Mouse (Mus musculus): ENCODE data around the gene Arvcf. TPM values are rescaled to one million over a fixed set of nuclear protein-coding genes. Genes with fewer than 3 reads are reported as not detected.

Gene Arvcf
- total and polyA plus RNA-seq, 3 experiments = 9.1 to 14.5 TPM; not detected in 1

DNA sequence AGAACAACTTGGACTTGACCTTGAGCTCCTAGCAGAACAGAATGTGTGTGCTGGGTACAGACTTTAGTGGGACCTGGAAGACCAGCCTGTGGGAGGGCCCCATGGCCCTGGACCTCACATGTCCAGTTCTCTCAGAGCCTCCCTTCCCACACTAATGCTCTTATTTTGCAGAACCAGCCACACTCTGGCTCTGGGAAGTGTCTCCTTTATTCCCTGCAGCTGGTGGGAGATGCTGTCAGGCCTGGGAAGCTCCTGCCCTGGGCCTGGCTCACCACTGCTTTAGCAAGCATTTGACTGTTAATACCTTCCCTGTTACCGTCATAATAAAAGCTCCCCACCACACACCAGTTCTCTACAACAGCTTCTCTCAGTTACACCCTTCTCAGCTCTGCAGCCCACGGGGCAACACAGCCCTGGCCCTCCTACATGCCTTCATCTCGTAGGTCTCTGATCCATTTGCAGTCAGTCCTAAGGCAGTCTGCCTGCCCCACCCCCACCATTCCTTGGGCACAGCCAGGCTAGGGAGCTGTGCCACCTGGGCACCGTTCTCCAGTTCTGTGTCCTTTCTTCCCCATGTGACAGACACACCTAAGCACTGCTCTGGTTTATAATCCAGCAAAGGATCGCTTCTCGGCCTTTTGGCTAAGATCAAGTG, 12.3 kb downstream of the Arvcf start:
- Histone ChIP-seq H3K36me3 (ENCODE audit: control insufficient read depth in 1 of 2, insufficient read depth in 2 of 2, low read length in 2 of 2) (no peaks in the 10 kb centered on the region), H3K4me1 (ENCODE audit: control insufficient read depth in 1 of 2, insufficient read depth in 2 of 2, low read length in 2 of 2) (no peaks in the 10 kb centered on the region), H3K79me2 (ENCODE audit: control insufficient read depth, insufficient read depth, low read length, poor library complexity) (no peaks in the 10 kb centered on the region), H3K27ac (ENCODE audit: control insufficient read depth, low read depth, low read length) (no peak overlapping the region), H3K27me3 (ENCODE audit: control insufficient read depth in 1 of 2, insufficient read depth in 2 of 2, low read length in 2 of 2) (no peaks in the 10 kb centered on the region), H3K9ac (ENCODE audit: control insufficient read depth, low read depth, low read length, poor library complexity, severe bottlenecking) (no peak overlapping the region), H3K4me3 (ENCODE audit: control insufficient read depth in 1 of 2, insufficient read depth in 1 of 2, low read depth in 2 of 2, low read length in 2 of 2) (no peak overlapping the region), H3K9me3 (replicated peaks; ENCODE audit: insufficient read depth, low read length) (no peaks in the 10 kb centered on the region)
- DNase-seq (ENCODE audit: low read depth, low spot score) = no peak
- no peak for TF ChIP-seq USF2 (IDR thresholded peaks at IDR 0.05; ENCODE audit: borderline replicate concordance in 1 of 2, insufficient read depth in 1 of 2, low read depth in 1 of 2, low read length in 2 of 2)
- TF ChIP-seq BHLHE40 (IDR thresholded peaks at IDR 0.05; ENCODE audit: borderline replicate concordance, low read depth, low read length) = no peak
- no peak for TF ChIP-seq GATA1 (IDR thresholded peaks at IDR 0.05; ENCODE audit: low read depth, low read length)
- no peak for TF ChIP-seq EP300 (IDR thresholded peaks at IDR 0.05; ENCODE audit: low read depth in 1 of 2, low read length in 2 of 2)

DNA sequence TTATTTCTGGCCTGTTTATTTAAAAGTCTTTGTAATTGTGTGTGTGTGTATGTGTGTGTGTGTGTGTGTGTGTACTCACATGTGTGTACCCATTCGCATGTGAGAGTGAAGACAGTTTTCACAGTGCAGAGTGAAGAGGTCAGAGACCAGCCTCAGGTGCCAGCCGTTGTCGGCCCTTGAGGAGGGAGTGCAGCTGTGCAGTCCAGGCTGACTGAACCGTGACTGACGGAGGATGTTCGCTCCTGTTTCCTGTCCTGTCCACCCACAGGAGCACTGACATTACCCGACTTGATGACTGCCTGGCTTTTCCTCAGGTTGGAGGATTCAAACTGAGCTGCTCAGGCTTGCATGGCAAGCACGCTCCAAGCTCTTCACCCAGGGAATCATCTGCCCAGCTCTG, 15.0 kb downstream of the Arvcf start:
- Histone ChIP-seq H3K27me3 (ENCODE audit: control insufficient read depth in 1 of 2, insufficient read depth in 2 of 2, low read length in 2 of 2) (no peaks in the 10 kb centered on the region), H3K27ac (ENCODE audit: control insufficient read depth, low read depth, low read length) (no peak overlapping the region), H3K9ac (ENCODE audit: control insufficient read depth, low read depth, low read length, poor library complexity, severe bottlenecking) (no peak overlapping the region), H3K4me3 (ENCODE audit: control insufficient read depth in 1 of 2, insufficient read depth in 1 of 2, low read depth in 2 of 2, low read length in 2 of 2) (no peak overlapping the region), H3K36me3 (ENCODE audit: control insufficient read depth in 1 of 2, insufficient read depth in 2 of 2, low read length in 2 of 2) (no peaks in the 10 kb centered on the region), H3K9me3 (replicated peaks; ENCODE audit: insufficient read depth, low read length) (no peaks in the 10 kb centered on the region), H3K79me2 (ENCODE audit: control insufficient read depth, insufficient read depth, low read length, poor library complexity) (no peaks in the 10 kb centered on the region), H3K4me1 (ENCODE audit: control insufficient read depth in 1 of 2, insufficient read depth in 2 of 2, low read length in 2 of 2) (no peaks in the 10 kb centered on the region)
- TF ChIP-seq ZKSCAN1 (IDR thresholded peaks at IDR 0.05; ENCODE audit: low read depth, low read length) (no peak), EP300 (IDR thresholded peaks at IDR 0.05; ENCODE audit: low read depth in 1 of 2, low read length in 2 of 2) (no peak), NELFE (IDR thresholded peaks at IDR 0.05; ENCODE audit: low read depth, low read length) (no peak), CTCF (IDR thresholded peaks at IDR 0.05 in 2 of 3, conservative IDR thresholded peaks at IDR 0.05 in 1 of 3; ENCODE audit: control insufficient read depth in 1 of 3, insufficient read depth in 1 of 3, low read depth in 2 of 3, low read length in 3 of 3, poor library complexity in 1 of 3, severe bottlenecking in 1 of 3) (no peak), CHD2 (IDR thresholded peaks at IDR 0.05; ENCODE audit: low read length) (no peak), USF2 (IDR thresholded peaks at IDR 0.05; ENCODE audit: borderline replicate concordance in 1 of 2, insufficient read depth in 1 of 2, low read depth in 1 of 2, low read length in 2 of 2) (no peak), GATA1 (IDR thresholded peaks at IDR 0.05; ENCODE audit: low read depth, low read length) (no peak), POLR2AphosphoS5 (IDR thresholded peaks at IDR 0.05; ENCODE audit: borderline replicate concordance, low read depth, low read length) (no peak), MAZ (IDR thresholded peaks at IDR 0.05; ENCODE audit: low read depth, low read length) (no peak), SMC3 (IDR thresholded peaks at IDR 0.05; ENCODE audit: low read depth, low read length) (no peak), JUND (IDR thresholded peaks at IDR 0.05; ENCODE audit: low read depth, low read length) (no peak), ZMIZ1 (IDR thresholded peaks at IDR 0.05; ENCODE audit: low read depth, low read length) (no peak)
- DNase-seq (ENCODE audit: low read depth, low spot score) = no peak

DNA sequence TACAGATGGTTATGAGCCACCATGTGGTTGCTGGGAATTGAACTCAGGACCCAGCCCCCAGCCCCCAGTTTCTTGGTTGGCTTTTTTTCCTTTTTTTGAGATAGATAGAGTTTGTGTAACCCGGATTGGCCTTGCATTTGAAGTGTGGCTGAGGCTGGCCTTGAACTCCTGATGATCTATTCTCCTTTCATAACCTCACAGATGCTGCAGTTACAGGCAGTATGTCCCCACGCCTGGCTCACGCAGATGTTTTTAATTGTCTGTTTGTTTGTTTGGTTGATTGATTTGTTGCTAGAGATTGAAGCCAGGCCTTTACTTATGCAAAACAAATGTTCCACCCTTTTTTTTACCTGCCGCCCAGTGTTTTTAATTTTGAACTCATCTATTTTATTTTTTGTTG, 18.9 kb downstream of the Arvcf start:
- DNase-seq (ENCODE audit: low read depth, low spot score) = no peak
- H3K79me2 ChIP-seq (ENCODE audit: control insufficient read depth, insufficient read depth, low read length, poor library complexity) = no peaks in the 10 kb centered on the region
- peaks cover 6 to 15% of the 10 kb centered on the region in 2 experiments for H3K4me1 ChIP-seq (ENCODE audit: control insufficient read depth in 1 of 2, insufficient read depth in 2 of 2, low read length in 2 of 2)
- H3K36me3 ChIP-seq (ENCODE audit: control insufficient read depth in 1 of 2, insufficient read depth in 2 of 2, low read length in 2 of 2) = peaks cover 0 to 13% of the 10 kb centered on the region in 2 experiments; a peak in 2 of 4 replicates
- no peaks in the 10 kb centered on the region for H3K9me3 ChIP-seq (replicated peaks; ENCODE audit: insufficient read depth, low read length)
- no peak overlapping the region for H3K4me3 ChIP-seq (ENCODE audit: control insufficient read depth in 1 of 2, insufficient read depth in 1 of 2, low read depth in 2 of 2, low read length in 2 of 2)
- no peak overlapping the region for H3K9ac ChIP-seq (ENCODE audit: control insufficient read depth, low read depth, low read length, poor library complexity, severe bottlenecking)
- no peaks in the 10 kb centered on the region for H3K27me3 ChIP-seq (ENCODE audit: control insufficient read depth in 1 of 2, insufficient read depth in 2 of 2, low read length in 2 of 2)
- H3K27ac ChIP-seq (ENCODE audit: control insufficient read depth, low read depth, low read length) = no peak overlapping the region
- no peak for TF ChIP-seq MYC (IDR thresholded peaks at IDR 0.05; ENCODE audit: low read depth, low read length)
- TF ChIP-seq USF2 (IDR thresholded peaks at IDR 0.05; ENCODE audit: borderline replicate concordance in 1 of 2, insufficient read depth in 1 of 2, low read depth in 1 of 2, low read length in 2 of 2) = no peak
- no peak for TF ChIP-seq POLR2AphosphoS5 (IDR thresholded peaks at IDR 0.05; ENCODE audit: borderline replicate concordance, low read depth, low read length)
- no peak for TF ChIP-seq POLR2A (IDR thresholded peaks at IDR 0.05; ENCODE audit: control insufficient read depth in 1 of 2, insufficient read depth in 1 of 2, low read depth in 1 of 2, low read length in 2 of 2, poor library complexity in 1 of 2)
- no peak for TF ChIP-seq ZNF384 (IDR thresholded peaks at IDR 0.05; ENCODE audit: low read depth, low read length)
- TF ChIP-seq ZC3H11A (IDR thresholded peaks at IDR 0.05; ENCODE audit: low read depth, low read length) = no peak
- TF ChIP-seq RAD21 (IDR thresholded peaks at IDR 0.05; ENCODE audit: low read depth, low read length) = no peak
- TF ChIP-seq TAL1 (IDR thresholded peaks at IDR 0.05; ENCODE audit: low read length) = no peak
- no peak for TF ChIP-seq ZKSCAN1 (IDR thresholded peaks at IDR 0.05; ENCODE audit: low read depth, low read length)
- no peak for TF ChIP-seq MAFK (IDR thresholded peaks at IDR 0.05; ENCODE audit: borderline replicate concordance, low read depth, low read length)
- no peak for TF ChIP-seq RCOR1 (IDR thresholded peaks at IDR 0.05; ENCODE audit: low read depth, low read length)
- TF ChIP-seq MYB (IDR thresholded peaks at IDR 0.05; ENCODE audit: low read depth, low read length) = no peak
- TF ChIP-seq HCFC1 (IDR thresholded peaks at IDR 0.05; ENCODE audit: low read depth, low read length) = no peak
- TF ChIP-seq BHLHE40 (IDR thresholded peaks at IDR 0.05; ENCODE audit: borderline replicate concordance, low read depth, low read length) = no peak
- no peak for TF ChIP-seq UBTF (IDR thresholded peaks at IDR 0.05; ENCODE audit: borderline replicate concordance, insufficient read depth, low read depth, low read length)

All from MEL (cell line).